In the genomic region with DNA sequence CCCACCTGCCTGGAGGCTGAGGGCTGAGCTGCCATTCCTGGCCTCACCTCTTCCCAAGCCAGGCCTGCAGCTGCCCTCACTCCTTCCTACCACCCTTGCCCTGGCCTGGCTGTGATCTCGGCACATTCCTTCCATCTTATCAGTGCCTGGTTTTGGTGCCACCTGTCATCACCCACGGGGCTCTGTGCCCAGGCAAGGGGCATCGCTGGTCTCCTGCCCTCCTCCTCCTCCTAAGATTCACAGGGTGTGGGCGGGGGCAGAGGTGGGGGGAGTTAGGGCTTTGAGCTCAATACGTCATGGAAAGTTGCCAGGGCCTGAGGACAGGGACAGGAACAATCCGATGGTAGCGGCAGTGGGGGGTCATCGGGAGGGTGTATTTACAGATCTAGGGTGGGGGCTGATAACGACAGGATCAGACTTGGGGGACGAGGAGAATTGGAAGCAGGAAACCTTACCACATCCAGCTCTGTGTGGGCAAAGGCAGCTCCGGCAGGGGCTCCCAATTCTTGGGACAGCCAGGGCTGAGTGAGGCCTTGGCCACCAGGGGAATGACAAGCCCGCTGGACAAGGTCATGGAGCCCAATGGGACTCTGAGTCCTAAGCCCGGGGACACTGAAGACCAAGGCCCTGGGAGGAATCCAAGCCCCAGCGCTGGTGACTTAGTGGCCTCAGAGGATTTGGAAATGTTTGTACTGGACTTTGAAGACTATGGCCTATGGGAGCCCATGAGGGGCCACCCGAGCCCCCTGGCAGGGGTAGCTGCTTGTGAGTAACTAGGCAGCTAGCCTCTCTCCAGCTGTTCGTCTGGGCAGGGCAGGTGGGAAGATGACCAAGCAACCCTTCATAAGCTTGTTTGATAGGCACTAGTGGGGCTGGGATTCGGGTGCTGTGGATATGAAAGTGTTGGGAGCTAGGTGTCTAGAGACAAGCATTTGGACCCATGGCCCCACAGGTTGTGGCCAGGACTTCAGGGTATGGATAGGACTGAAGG, we compare ENCODE assay signal across 20 mouse cellular contexts. TPM values are rescaled to one million over a fixed set of nuclear protein-coding genes. Genes with fewer than 3 reads are reported as not detected.
A peak's percentile ranks its signal among the peaks of the same experiment; 100 is the strongest.
DNase-seq lines count a peak whose midpoint lies in the region; ATAC-seq and TF ChIP-seq lines count a peak whose summit lies in the region.
"Had no signal": no experiment of that assay in that cellular context is flagged by ENCODE, and none has a peak within 500 bp of the region (broad histone marks: within the 10 kb centered on the region; RNA-seq: fewer than 3 reads in every experiment).

No protein-coding gene starts in this region.

- no peak overlapping the region for H3K27ac ChIP-seq in cerebellum, adult 2 months (ENCODE audit: insufficient read depth, low read length)
- peak overlapping the region; percentile 80 for H3K27ac ChIP-seq in heart, embryonic 16.5 days (ENCODE audit: low read length)
- no peak overlapping the region for H3K27ac ChIP-seq in forebrain, embryonic 10.5 days
- H3K27ac ChIP-seq in lung, postnatal 0 days (ENCODE audit: low read length), result no peak overlapping the region
- H3K27ac ChIP-seq: hindbrain, embryonic 14.5 days; liver, embryonic 13.5 days; stomach, embryonic 15.5 days had no signal

- no peaks in the 10 kb centered on the region for H3K9me3 ChIP-seq in heart, embryonic 16.5 days (replicated peaks; ENCODE audit: control insufficient read depth, low read length)
- no peaks in the 10 kb centered on the region for H3K9me3 ChIP-seq in forebrain, embryonic 10.5 days
- no peaks in the 10 kb centered on the region for H3K9me3 ChIP-seq in lung, postnatal 0 days (ENCODE audit: low read length)
- H3K9me3 ChIP-seq: embryonic facial prominence, embryonic 13.5 days; liver, embryonic 13.5 days; megakaryocyte, embryonic 14.5 days; stomach, embryonic 15.5 days had no signal

- 65% methylated on average over 17 of the region's 17 CpGs for WGBS in cerebellum, adult 2 months
- WGBS in heart, embryonic 16.5 days, result 56% methylated on average over 17 of the region's 17 CpGs
- 89% methylated on average over 17 of the region's 17 CpGs for WGBS in forebrain, embryonic 10.5 days
- 69% methylated on average over 16 of the region's 17 CpGs for WGBS in lung, postnatal 0 days

- H3K27me3 ChIP-seq in cerebellum, adult 2 months (ENCODE audit: control insufficient read depth, insufficient read depth, low read length), result no peaks in the 10 kb centered on the region
- H3K27me3 ChIP-seq in heart, embryonic 16.5 days (ENCODE audit: control insufficient read depth, insufficient read depth, low read length), result no peaks in the 10 kb centered on the region
- peaks cover 41% of the 10 kb centered on the region for H3K27me3 ChIP-seq in forebrain, embryonic 10.5 days (ENCODE audit: poor library complexity, severe bottlenecking)
- no peaks in the 10 kb centered on the region for H3K27me3 ChIP-seq in lung, postnatal 0 days (replicated peaks; ENCODE audit: insufficient read depth, low read length)
- H3K27me3 ChIP-seq: embryonic facial prominence, embryonic 13.5 days; stomach, embryonic 15.5 days had no signal

- TF ChIP-seq EP300 in lung, postnatal 0 days (IDR thresholded peaks at IDR 0.05), result no peak

- peak overlapping the region; percentile 56 for H3K9ac ChIP-seq in heart, embryonic 16.5 days (ENCODE audit: low read length)
- no peak overlapping the region for H3K9ac ChIP-seq in lung, postnatal 0 days (replicated peaks; ENCODE audit: low read depth)
- H3K9ac ChIP-seq: embryonic facial prominence, embryonic 13.5 days; hindbrain, embryonic 14.5 days; liver, embryonic 13.5 days; stomach, embryonic 15.5 days had no signal

- no peak overlapping the region for H3K4me3 ChIP-seq in cerebellum, adult 2 months (replicated peaks; ENCODE audit: insufficient read depth, low read depth, low read length)
- peak overlapping the region; percentile 11; the same call in 1 of the 2 replicates for H3K4me3 ChIP-seq in heart, embryonic 16.5 days (ENCODE audit: low read length)
- H3K4me3 ChIP-seq in forebrain, embryonic 10.5 days, result no peak overlapping the region
- no peak overlapping the region for H3K4me3 ChIP-seq in lung, postnatal 0 days (ENCODE audit: low read depth, low read length)
- H3K4me3 ChIP-seq: embryonic facial prominence, embryonic 13.5 days; liver, embryonic 13.5 days; megakaryocyte, embryonic 14.5 days; stomach, embryonic 15.5 days had no signal

- H3K4me1 ChIP-seq in cerebellum, adult 2 months (ENCODE audit: control insufficient read depth, insufficient read depth, low read length), result peaks cover 17% of the 10 kb centered on the region
- H3K4me1 ChIP-seq in heart, embryonic 16.5 days (ENCODE audit: control insufficient read depth, insufficient read depth, low read length), result peaks cover 31% of the 10 kb centered on the region
- peaks cover 21% of the 10 kb centered on the region for H3K4me1 ChIP-seq in forebrain, embryonic 10.5 days
- peaks cover 3% of the 10 kb centered on the region; the same call in 1 of the 2 replicates for H3K4me1 ChIP-seq in lung, postnatal 0 days (ENCODE audit: insufficient read depth, low read depth, low read length)

- no peak for TF ChIP-seq POLR2A in cerebellum, adult 2 months (IDR thresholded peaks at IDR 0.05; ENCODE audit: borderline replicate concordance, insufficient read depth, low read length)

- TF ChIP-seq CTCF in cerebellum, adult 2 months (IDR thresholded peaks at IDR 0.05; ENCODE audit: borderline replicate concordance, insufficient read depth, low read depth, low read length), result no peak
- no peak for TF ChIP-seq CTCF in lung, postnatal 0 days (IDR thresholded peaks at IDR 0.05)

- peak; percentile 31 for DNase-seq in cerebellum, adult 9-11 months
- no peak for DNase-seq in cerebellum, adult 2 months
- peak; percentile 92 to 95 for DNase-seq in adrenal gland, adult (ENCODE audit: inconsistent age in 2 of 2, low spot score in 1 of 2)
- DNase-seq in heart, adult 18-20 months, result peak; percentile 80 to 86
- no peak for DNase-seq in urinary bladder, postnatal 14 days (ENCODE audit: low spot score)
- no peak for DNase-seq in forebrain, embryonic 10.5 days (ENCODE audit: extremely low spot score, low spot score)
- DNase-seq in lung, postnatal 0 days (ENCODE audit: low spot score), result no peak
- DNase-seq: cerebellum, postnatal 36 days; gastrocnemius, postnatal 36 days; kidney, adult 11 months; kidney, postnatal 14 days; left cerebral cortex, postnatal 4 days; liver, embryonic 13.5 days; lung, postnatal 10 days; thymus, postnatal 25 days had no signal

- peaks cover 24% of the 10 kb centered on the region; the same call in 1 of the 2 replicates for H3K36me3 ChIP-seq in heart, embryonic 16.5 days (ENCODE audit: control insufficient read depth, insufficient read depth)
- H3K36me3 ChIP-seq in forebrain, embryonic 10.5 days (replicated peaks), result peaks cover 69% of the 10 kb centered on the region
- H3K36me3 ChIP-seq in lung, postnatal 0 days (ENCODE audit: insufficient read depth, low read length), result no peaks in the 10 kb centered on the region
- H3K36me3 ChIP-seq: liver, embryonic 13.5 days had no signal

- H3K4me2 ChIP-seq in heart, embryonic 16.5 days (ENCODE audit: low read depth, low read length), result peak overlapping the region; percentile 45
- no peak overlapping the region for H3K4me2 ChIP-seq in lung, postnatal 0 days (replicated peaks; ENCODE audit: low read depth, low read length)
- H3K4me2 ChIP-seq: embryonic facial prominence, embryonic 13.5 days; hindbrain, embryonic 14.5 days; liver, embryonic 13.5 days; stomach, embryonic 15.5 days had no signal

- peak; percentile 10; the same call in 1 of the 2 replicates for ATAC-seq in heart, embryonic 16.5 days (replicated peaks; ENCODE audit: extremely low read depth, insufficient read depth, low FRiP score)
- ATAC-seq in lung, postnatal 0 days, result no peak

RNA-seq across cellular contexts. Expression of gene Slc4a3, which starts 3.5 kb away (rescaled TPM):
- 99.5 and 99.6 TPM in 2 replicates for polyA plus RNA-seq in cerebellum, adult 2 months (2012; rRNA removed)
- 100 to 1,000 TPM; 249 to 266 TPM for total RNA-seq in heart, adult 18-20 months (2021)
- 33.3 and 36.6 TPM in 2 replicates for polyA plus RNA-seq in heart, embryonic 16.5 days (2015; fragmentation: Nextera tagmentation; extraction: Ambion mirVana)
- polyA plus RNA-seq in forebrain, embryonic 10.5 days (2016; fragmentation: Nextera tagmentation; extraction: Ambion mirVana), result 13.6 and 15.0 TPM in 2 replicates
- 8.0 and 10.4 TPM in 2 replicates for polyA plus RNA-seq in lung, postnatal 0 days (2015; fragmentation: Nextera tagmentation; extraction: Ambion mirVana)

RNA-seq across cellular contexts. Expression of gene Stk11ip, which starts 28.3 kb away (rescaled TPM):
- 29.3 and 29.8 TPM in 2 replicates for polyA plus RNA-seq in cerebellum, adult 2 months (2012; rRNA removed)
- total RNA-seq in heart, adult 18-20 months (2021), result 10 to 100 TPM in 1 of 2 experiments, 1 to 10 TPM in 1; 6.6 to 10.9 TPM
- polyA plus RNA-seq in heart, embryonic 16.5 days (2015; fragmentation: Nextera tagmentation; extraction: Ambion mirVana), result 14.3 and 14.7 TPM in 2 replicates
- 33.2 and 33.5 TPM in 2 replicates for polyA plus RNA-seq in forebrain, embryonic 10.5 days (2016; fragmentation: Nextera tagmentation; extraction: Ambion mirVana)
- polyA plus RNA-seq in lung, postnatal 0 days (2015; fragmentation: Nextera tagmentation; extraction: Ambion mirVana), result 12.7 and 13.2 TPM in 2 replicates

RNA-seq across cellular contexts. Expression of gene Inha, which starts 42.7 kb away (rescaled TPM):
- 64.7 and 68.6 TPM in 2 replicates for polyA plus RNA-seq in cerebellum, adult 2 months (2012; rRNA removed)
- 1 to 10 TPM; 3.0 to 3.1 TPM for total RNA-seq in heart, adult 18-20 months (2021)
- polyA plus RNA-seq in heart, embryonic 16.5 days (2015; fragmentation: Nextera tagmentation; extraction: Ambion mirVana), result 4.1 and 5.5 TPM in 2 replicates
- polyA plus RNA-seq in forebrain, embryonic 10.5 days (2016; fragmentation: Nextera tagmentation; extraction: Ambion mirVana), result 2.7 and 2.9 TPM in 2 replicates
- polyA plus RNA-seq in lung, postnatal 0 days (2015; fragmentation: Nextera tagmentation; extraction: Ambion mirVana), result 3.7 and 3.8 TPM in 2 replicates

RNA-seq across cellular contexts. Expression of gene Obsl1, which starts 43.3 kb away (rescaled TPM):
- 41.1 and 44.0 TPM in 2 replicates for polyA plus RNA-seq in cerebellum, adult 2 months (2012; rRNA removed)
- total RNA-seq in heart, adult 18-20 months (2021), result 100 to 1,000 TPM; 107 to 108 TPM
- polyA plus RNA-seq in heart, embryonic 16.5 days (2015; fragmentation: Nextera tagmentation; extraction: Ambion mirVana), result 83.9 and 94.2 TPM in 2 replicates
- polyA plus RNA-seq in forebrain, embryonic 10.5 days (2016; fragmentation: Nextera tagmentation; extraction: Ambion mirVana), result 34.5 and 35.8 TPM in 2 replicates
- polyA plus RNA-seq in lung, postnatal 0 days (2015; fragmentation: Nextera tagmentation; extraction: Ambion mirVana), result 25.8 and 33.9 TPM in 2 replicates

Comparison
In these comparisons a context has a peak if more than half of its experiments do, and no peak if none do; other contexts are left out.
1. DNase-seq: peak in cerebellum, adult 9-11 months (single experiment), adrenal gland, adult (2 of 2) and heart, adult 18-20 months (2 of 2); none in cerebellum, adult 2 months (0 of 2), urinary bladder, postnatal 14 days (single experiment), forebrain, embryonic 10.5 days (single experiment) and lung, postnatal 0 days (single experiment).
2. RNA of gene Inha, which starts 42.7 kb away (polyA plus RNA-seq): 64.7 to 68.6 TPM in cerebellum, adult 2 months; 4.1 to 5.5 TPM in heart, embryonic 16.5 days, 3.7 to 3.8 TPM in lung, postnatal 0 days and 2.7 to 2.9 TPM in forebrain, embryonic 10.5 days; every median in the first group is over 10 times any median in the second.